Mouse (Mus musculus): Measurements from ENCODE around the gene Gtf3c3. TPM values are rescaled to one million over a fixed set of nuclear protein-coding genes. Genes with fewer than 3 reads are reported as not detected.

Gene Gtf3c3
- polyA plus RNA-seq, 1 experiment from 2014 or later, result 21.2 TPM

- Histone ChIP-seq H3K9me3 (ENCODE audit: control insufficient read depth, low read length) (no peaks in the 10 kb centered on the region), H3K4me3 (ENCODE audit: low read depth, low read length) (no peak overlapping the region), H3K27ac (replicated peaks; ENCODE audit: low read depth, low read length) (no peak overlapping the region), H3K4me2 (ENCODE audit: low read depth, low read length) (no peak overlapping the region), H3K36me3 (ENCODE audit: control insufficient read depth, insufficient read depth, low read length) (no peaks in the 10 kb centered on the region), H3K27me3 (replicated peaks; ENCODE audit: control insufficient read depth, insufficient read depth, low read length) (no peaks in the 10 kb centered on the region), H3K4me1 (ENCODE audit: control insufficient read depth, insufficient read depth, low read length) (no peaks in the 10 kb centered on the region), H3K9ac (ENCODE audit: low read depth, low read length) (no peak overlapping the region)
- WGBS, result 84% methylated on average over 5 of the region's 5 CpGs
- ATAC-seq (ENCODE audit: low read depth) (no peak), DNase-seq (ENCODE audit: low spot score) (no peak)
Observed at GRCm38 (mm10) chr1:54355485-54355884, 83.3 kb downstream of the Gtf3c3 start.

GRCm38 (mm10) chr1:54354786-54355185, 84.0 kb downstream of the Gtf3c3 start:
- H3K9me3 ChIP-seq (ENCODE audit: control insufficient read depth, low read length), result no peaks in the 10 kb centered on the region
- 91% methylated on average over 4 of the region's 4 CpGs for WGBS
- H3K36me3 ChIP-seq (ENCODE audit: control insufficient read depth, insufficient read depth, low read length), result no peaks in the 10 kb centered on the region
- no peak for DNase-seq (ENCODE audit: low spot score)
- no peak overlapping the region for H3K4me3 ChIP-seq (ENCODE audit: low read depth, low read length)
- ATAC-seq (ENCODE audit: low read depth), result no peak
- no peak overlapping the region for H3K9ac ChIP-seq (ENCODE audit: low read depth, low read length)
- no peaks in the 10 kb centered on the region for H3K4me1 ChIP-seq (ENCODE audit: control insufficient read depth, insufficient read depth, low read length)
- H3K27me3 ChIP-seq (replicated peaks; ENCODE audit: control insufficient read depth, insufficient read depth, low read length), result no peaks in the 10 kb centered on the region
- no peak overlapping the region for H3K4me2 ChIP-seq (ENCODE audit: low read depth, low read length)
- no peak overlapping the region for H3K27ac ChIP-seq (replicated peaks; ENCODE audit: low read depth, low read length)

Other genes starting within 250 kb of the Gtf3c3 start
- 3.9 and 4.8 TPM in 2 replicates for gene Hecw2, start 243.8 kb downstream of the Gtf3c3 start, polyA plus RNA-seq (2014; fragmentation: Nextera tagmentation; extraction: Ambion mirVana)
- gene Ccdc150, start 188.3 kb downstream of the Gtf3c3 start, polyA plus RNA-seq (2014; fragmentation: Nextera tagmentation; extraction: Ambion mirVana), result 0.14 and 0.20 TPM in 2 replicates
- 6.0 and 6.7 TPM in 2 replicates for gene Pgap1, start 118.7 kb upstream of the Gtf3c3 start, polyA plus RNA-seq (2014; fragmentation: Nextera tagmentation; extraction: Ambion mirVana)